ENCODE assay signal across 10 mouse cellular contexts in the genomic region with DNA sequence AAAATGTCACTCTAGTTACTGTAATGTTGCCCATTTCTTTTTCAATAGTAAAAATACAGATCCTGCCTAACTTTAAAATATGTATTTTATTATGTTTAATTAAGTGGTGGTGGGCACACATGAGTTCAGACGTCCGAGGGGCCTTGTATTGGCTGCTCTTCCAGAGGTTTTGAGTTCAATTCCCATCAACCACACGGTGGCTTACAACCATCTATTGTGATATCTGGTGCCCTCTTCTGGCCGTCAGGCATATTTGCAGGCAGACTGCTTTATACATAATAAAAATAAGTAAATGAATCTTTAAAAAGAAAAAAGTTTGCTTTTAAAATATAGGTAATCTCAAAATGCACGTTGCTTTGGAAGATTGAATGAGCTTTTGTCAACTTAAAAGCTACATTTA. TPM values are rescaled to one million over a fixed set of nuclear protein-coding genes. Genes with fewer than 3 reads are reported as not detected.
A peak's percentile ranks its signal among the peaks of the same experiment; 100 is the strongest.
DNase-seq lines count a peak whose midpoint lies in the region; ATAC-seq and TF ChIP-seq lines count a peak whose summit lies in the region.
"Had no signal": no experiment of that assay in that cellular context is flagged by ENCODE, and none has a peak within 500 bp of the region (broad histone marks: within the 10 kb centered on the region; RNA-seq: fewer than 3 reads in every experiment).

No protein-coding gene starts in this region.

- no peak for ATAC-seq in heart, postnatal 0 days (ENCODE audit: insufficient read depth, low read depth)
- no peak for ATAC-seq in stomach, postnatal 0 days (ENCODE audit: low FRiP score, low TSS enrichment)

- H3K4me1 ChIP-seq in heart, postnatal 0 days (ENCODE audit: control insufficient read depth, insufficient read depth) = no peaks in the 10 kb centered on the region
- peaks cover 11% of the 10 kb centered on the region for H3K4me1 ChIP-seq in heart, embryonic 10.5 days
- H3K4me1 ChIP-seq in stomach, postnatal 0 days (replicated peaks; ENCODE audit: control insufficient read depth, insufficient read depth) = no peaks in the 10 kb centered on the region

- WGBS in heart, postnatal 0 days = 57% methylated on average over 5 of the region's 5 CpGs
- WGBS in heart, embryonic 10.5 days = 51% methylated on average over 5 of the region's 5 CpGs
- WGBS in stomach, postnatal 0 days = 53% methylated on average over 5 of the region's 5 CpGs

- peak; percentile 32; the same call in 1 of the 2 replicates for TF ChIP-seq CTCF in heart, postnatal 0 days (IDR thresholded peaks at IDR 0.05; ENCODE audit: low read depth)
- TF ChIP-seq CTCF in stomach, postnatal 0 days (IDR thresholded peaks at IDR 0.05; ENCODE audit: low read depth) = peak; percentile 64

- H3K27ac ChIP-seq in heart, postnatal 0 days (ENCODE audit: low read depth) = no peak overlapping the region
- H3K27ac ChIP-seq in heart, embryonic 10.5 days = no peak overlapping the region
- no peak overlapping the region for H3K27ac ChIP-seq in stomach, postnatal 0 days (replicated peaks)

- H3K4me3 ChIP-seq in heart, postnatal 0 days (ENCODE audit: low read depth, low read length) = no peak overlapping the region
- no peak overlapping the region for H3K4me3 ChIP-seq in heart, embryonic 10.5 days
- H3K4me3 ChIP-seq in stomach, postnatal 0 days (ENCODE audit: low read depth, low read length) = no peak overlapping the region

- TF ChIP-seq EP300 in heart, postnatal 0 days (IDR thresholded peaks at IDR 0.05; ENCODE audit: low read depth) = no peak
- no peak for TF ChIP-seq EP300 in stomach, postnatal 0 days (optimal IDR thresholded peaks at IDR 0.05)

- H3K27me3 ChIP-seq in heart, postnatal 0 days (ENCODE audit: control insufficient read depth, insufficient read depth, low read length) = no peaks in the 10 kb centered on the region
- H3K27me3 ChIP-seq in heart, embryonic 10.5 days (ENCODE audit: insufficient read depth, poor library complexity, severe bottlenecking) = no peaks in the 10 kb centered on the region
- H3K27me3 ChIP-seq in stomach, postnatal 0 days (ENCODE audit: control insufficient read depth, insufficient read depth, low read length) = no peaks in the 10 kb centered on the region

- H3K36me3 ChIP-seq in heart, postnatal 0 days (replicated peaks; ENCODE audit: control insufficient read depth, insufficient read depth, low read length) = no peaks in the 10 kb centered on the region
- H3K36me3 ChIP-seq in heart, embryonic 10.5 days = no peaks in the 10 kb centered on the region
- H3K36me3 ChIP-seq in stomach, postnatal 0 days (ENCODE audit: control insufficient read depth, insufficient read depth, low read length) = no peaks in the 10 kb centered on the region

- DNase-seq in heart, postnatal 0 days (ENCODE audit: low spot score) = no peak
- DNase-seq in heart, embryonic 10.5 days (ENCODE audit: low spot score) = no peak
- peak; percentile 45 for DNase-seq in thymus, postnatal 0 days (ENCODE audit: low spot score)
- no peak for DNase-seq in thymus, postnatal 36 days
- DNase-seq in c-Kit-negative CD71-positive TER-119-positive erythroid progenitor cells, embryonic 14.5 days (ENCODE audit: low read depth, low spot score) = peak; percentile 15
- no peak for DNase-seq in stomach, postnatal 0 days (ENCODE audit: low spot score)
- no peak for DNase-seq in testis, postnatal 10 days (ENCODE audit: low spot score)
- DNase-seq in testis, postnatal 14 days (ENCODE audit: low spot score) = no peak
- DNase-seq: cerebellum, adult 9-11 months; kidney, postnatal 10 days had no signal

- H3K9me3 ChIP-seq in heart, postnatal 0 days (replicated peaks; ENCODE audit: control insufficient read depth, low read length) = 0 out of 2 replicates have a peak, but pooled peaks cover 4% of the 10 kb centered on the region
- no peaks in the 10 kb centered on the region for H3K9me3 ChIP-seq in heart, embryonic 10.5 days
- H3K9me3 ChIP-seq in stomach, postnatal 0 days (ENCODE audit: control insufficient read depth, low read length) = no peaks in the 10 kb centered on the region

- no peak overlapping the region for H3K9ac ChIP-seq in heart, postnatal 0 days (replicated peaks; ENCODE audit: low read depth, low read length)
- H3K9ac ChIP-seq in stomach, postnatal 0 days (ENCODE audit: low read length) = no peak overlapping the region

- no peak overlapping the region for H3K4me2 ChIP-seq in heart, postnatal 0 days (ENCODE audit: low read depth, low read length)
- H3K4me2 ChIP-seq in stomach, postnatal 0 days (replicated peaks; ENCODE audit: low read depth) = no peak overlapping the region

RNA-seq across cellular contexts. Expression of gene Mpzl1, which starts 55.0 kb away (rescaled TPM):
- total RNA-seq in heart, postnatal 0 days (2014; rRNA removed; ENCODE audit: low replicate concordance) = 16.6 and 17.9 TPM in 2 replicates
- 57.1 and 57.5 TPM in 2 replicates for polyA plus RNA-seq in heart, postnatal 0 days (2015; fragmentation: Nextera tagmentation; extraction: Ambion mirVana)
- polyA plus RNA-seq in heart, embryonic 10.5 days (2016; fragmentation: Nextera tagmentation; extraction: Ambion mirVana) = 138 and 170 TPM in 2 replicates
- polyA plus RNA-seq in thymus, postnatal 0 days (2015; fragmentation: Nextera tagmentation; extraction: Ambion mirVana) = 17.4 and 17.8 TPM in 2 replicates
- 71.4 and 76.4 TPM in 2 replicates for polyA plus RNA-seq in stomach, postnatal 0 days (2015; fragmentation: Nextera tagmentation; extraction: Ambion mirVana)

Comparison
In these comparisons a context has a peak if more than half of its experiments do, and no peak if none do; other contexts are left out.
1. DNase-seq: peak in thymus, postnatal 0 days (single experiment) and c-Kit-negative CD71-positive TER-119-positive erythroid progenitor cells, embryonic 14.5 days (single experiment); none in heart, postnatal 0 days (single experiment), heart, embryonic 10.5 days (single experiment), thymus, postnatal 36 days (0 of 2), stomach, postnatal 0 days (single experiment), testis, postnatal 10 days (single experiment) and testis, postnatal 14 days (single experiment).